Mouse (Mus musculus): ENCODE results near the gene Tsen2. TPM values are rescaled to one million over a fixed set of nuclear protein-coding genes. Genes with fewer than 3 reads are reported as not detected.

Tsen2 gene
- polyA plus RNA-seq, 1 experiment from 2014 or later, result 37.5 TPM

DNA sequence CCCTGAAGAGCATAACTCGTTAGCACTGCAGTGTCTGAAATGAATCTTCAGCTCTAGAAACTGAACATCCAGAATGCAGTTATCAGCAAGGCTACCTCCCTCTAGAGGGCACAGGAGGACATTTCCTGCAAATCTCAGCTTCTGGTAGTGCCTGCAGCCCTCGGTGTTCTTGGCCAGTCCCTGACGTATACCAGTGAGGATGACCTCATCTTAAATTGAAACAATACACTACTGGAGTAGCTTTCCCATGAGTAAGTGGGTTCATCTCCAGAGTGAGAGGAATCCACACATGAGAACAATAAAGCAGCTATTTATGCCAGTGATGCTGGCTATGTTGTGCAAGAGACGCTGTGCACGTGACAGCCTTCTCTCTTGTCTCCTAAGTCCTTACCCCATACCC is 11.0 kb downstream of the Tsen2 start:
- 88% methylated on average over 5 of the region's 5 CpGs for WGBS
- Histone ChIP-seq H3K4me3 (no peak overlapping the region), H3K4me1 (no peaks in the 10 kb centered on the region), H3K27ac (replicated peaks) (no peak overlapping the region), H3K9me3 (replicated peaks) (no peaks in the 10 kb centered on the region), H3K27me3 (ENCODE audit: low read depth, poor library complexity, severe bottlenecking) (no peaks in the 10 kb centered on the region), H3K36me3 (peaks cover 89% of the 10 kb centered on the region)
- DNase-seq (ENCODE audit: low spot score), result no peak

DNA sequence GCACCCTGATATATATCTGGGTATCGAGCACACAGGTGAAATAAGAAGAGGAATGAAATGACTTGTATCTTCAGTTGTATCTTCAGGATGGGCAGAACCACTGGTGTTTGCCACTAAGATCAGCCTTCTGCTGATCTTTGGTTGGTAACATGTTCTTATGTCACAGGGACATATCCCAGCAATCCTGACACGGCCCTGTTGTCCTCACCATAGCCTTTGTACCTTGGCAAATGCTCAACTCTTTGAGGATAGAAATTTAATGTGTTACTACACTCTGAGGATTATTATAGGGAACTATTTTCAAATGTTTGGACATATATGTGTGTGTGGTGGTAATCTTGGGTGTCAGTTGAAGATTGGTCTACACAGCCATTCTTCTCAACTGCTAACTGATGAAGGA is 13.7 kb downstream of the Tsen2 start:
- H3K36me3 ChIP-seq, result peaks cover 92% of the 10 kb centered on the region
- whole genome bisulfite sequencing, result 95% methylated on average over 2 of the region's 2 CpGs
- no peak for DNase-seq (ENCODE audit: low spot score)
- H3K9me3 ChIP-seq (replicated peaks), result no peaks in the 10 kb centered on the region
- no peak overlapping the region for H3K27ac ChIP-seq (replicated peaks)
- H3K27me3 ChIP-seq (ENCODE audit: low read depth, poor library complexity, severe bottlenecking), result no peaks in the 10 kb centered on the region
- H3K4me1 ChIP-seq, result no peaks in the 10 kb centered on the region
- H3K4me3 ChIP-seq, result no peak overlapping the region

DNA sequence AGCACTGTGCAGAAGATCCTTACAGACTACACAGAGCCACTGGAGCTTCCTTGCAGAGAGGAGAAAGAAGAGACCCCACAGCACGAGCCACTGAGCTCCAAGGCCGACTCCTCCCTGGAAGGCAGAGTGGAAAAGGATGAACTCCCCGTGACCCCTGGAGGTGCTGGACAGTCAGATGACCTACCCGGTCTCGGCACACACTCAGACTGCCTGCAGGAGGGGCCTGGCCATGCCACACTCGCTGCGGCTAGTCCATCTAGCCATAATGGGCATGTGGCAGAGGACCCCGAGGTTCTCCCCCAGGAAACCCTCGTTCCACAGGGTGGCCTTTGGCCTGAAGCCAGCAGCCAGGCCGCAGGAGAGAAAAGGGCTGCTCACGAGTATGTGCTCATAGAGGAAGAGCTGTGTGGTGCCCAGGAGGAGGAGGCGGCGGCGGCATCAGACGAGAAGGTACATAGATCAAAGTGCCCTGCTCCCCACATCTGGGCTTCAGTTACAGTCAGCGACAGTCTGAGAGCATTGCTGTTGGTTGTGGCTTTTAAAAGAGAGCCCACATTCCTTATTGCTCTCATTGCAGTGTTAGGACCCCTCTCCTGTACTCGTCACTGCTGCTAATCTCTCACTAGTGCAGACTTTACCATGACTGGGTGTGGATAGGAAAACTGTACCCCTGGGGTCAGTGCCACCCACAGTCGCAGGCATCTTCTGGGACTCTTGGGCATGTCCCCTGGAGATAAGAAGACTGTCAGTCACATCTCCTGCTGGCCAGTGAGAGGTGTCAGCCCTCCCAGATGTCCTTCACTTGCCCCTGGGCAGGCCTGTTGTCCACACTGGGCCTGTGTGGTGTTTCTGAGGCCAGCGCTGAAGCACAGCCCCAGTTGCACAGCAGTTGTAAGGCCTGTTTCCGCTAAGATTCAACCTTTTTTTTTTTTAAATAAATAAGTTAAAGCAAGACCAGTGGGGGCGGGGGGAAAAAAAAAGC is 15.5 kb downstream of the Tsen2 start:
- 91% methylated on average over 21 of the region's 21 CpGs for WGBS
- H3K27me3 ChIP-seq (ENCODE audit: low read depth, poor library complexity, severe bottlenecking), result no peaks in the 10 kb centered on the region
- H3K36me3 ChIP-seq, result peaks cover 90% of the 10 kb centered on the region
- H3K27ac ChIP-seq (replicated peaks), result no peak overlapping the region
- no peaks in the 10 kb centered on the region for H3K9me3 ChIP-seq (replicated peaks)
- H3K4me1 ChIP-seq, result no peaks in the 10 kb centered on the region
- no peak for DNase-seq (ENCODE audit: low spot score)
- no peak overlapping the region for H3K4me3 ChIP-seq

DNA sequence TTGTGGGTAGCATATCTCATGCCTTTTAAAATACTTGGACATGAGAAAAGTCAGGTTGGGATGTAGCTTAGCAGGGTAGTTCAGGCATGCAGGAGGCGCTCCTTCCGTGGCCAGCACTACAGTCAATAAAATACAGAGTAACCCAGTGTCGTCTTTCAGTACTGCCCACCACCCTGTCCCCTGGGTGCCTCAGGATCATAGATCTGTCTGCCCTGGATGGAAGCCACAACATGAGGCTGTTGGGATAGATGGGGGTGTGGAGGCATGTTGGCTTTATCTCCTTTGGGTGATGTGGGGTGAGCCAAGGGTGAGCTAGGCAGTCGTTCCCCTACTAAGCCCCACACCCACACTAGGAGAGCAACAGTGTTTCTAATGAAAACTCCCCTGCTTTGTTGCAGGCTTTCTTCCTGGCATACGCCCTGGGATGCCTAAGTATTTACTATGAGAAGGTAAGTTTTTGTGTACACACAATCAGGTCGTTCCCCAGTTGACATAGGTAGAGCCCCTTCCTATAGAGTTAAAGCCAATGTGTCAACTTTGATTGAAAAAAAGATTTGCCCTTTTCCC is 21.1 kb downstream of the Tsen2 start:
- Histone ChIP-seq H3K4me1 (no peaks in the 10 kb centered on the region), H3K4me3 (no peak overlapping the region), H3K27me3 (ENCODE audit: low read depth, poor library complexity, severe bottlenecking) (no peaks in the 10 kb centered on the region), H3K27ac (replicated peaks) (no peak overlapping the region), H3K36me3 (peaks cover 97% of the 10 kb centered on the region), H3K9me3 (replicated peaks) (no peaks in the 10 kb centered on the region)
- 92% methylated on average over 6 of the region's 6 CpGs for WGBS
- no peak for DNase-seq (ENCODE audit: low spot score)

DNA sequence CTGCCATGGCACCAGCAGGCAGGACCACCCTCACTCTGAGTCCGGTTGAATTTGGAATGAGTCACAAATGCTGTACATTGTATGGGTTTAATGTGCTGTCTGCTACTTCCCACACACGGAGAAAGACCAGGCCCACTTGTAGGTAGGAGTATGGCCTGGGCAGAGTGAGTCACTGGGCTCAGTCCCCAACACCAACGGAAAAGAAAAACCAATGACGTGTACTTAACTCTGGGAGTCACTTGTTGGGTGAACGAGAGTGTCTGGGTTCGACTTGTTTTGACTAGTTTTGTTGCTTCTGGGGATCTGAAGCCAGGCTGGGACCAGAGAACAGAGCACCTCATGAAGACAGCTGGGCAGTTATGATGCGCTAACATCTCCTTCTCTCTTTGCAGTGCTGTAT is 29.7 kb downstream of the Tsen2 start:
- Histone ChIP-seq H3K27ac (replicated peaks) (no peak overlapping the region), H3K4me3 (no peak overlapping the region), H3K9me3 (replicated peaks) (no peaks in the 10 kb centered on the region), H3K27me3 (ENCODE audit: low read depth, poor library complexity, severe bottlenecking) (no peaks in the 10 kb centered on the region), H3K4me1 (no peaks in the 10 kb centered on the region), H3K36me3 (peaks cover 90% of the 10 kb centered on the region)
- no peak for DNase-seq (ENCODE audit: low spot score)
- 91% methylated on average over 7 of the region's 7 CpGs for WGBS

DNA sequence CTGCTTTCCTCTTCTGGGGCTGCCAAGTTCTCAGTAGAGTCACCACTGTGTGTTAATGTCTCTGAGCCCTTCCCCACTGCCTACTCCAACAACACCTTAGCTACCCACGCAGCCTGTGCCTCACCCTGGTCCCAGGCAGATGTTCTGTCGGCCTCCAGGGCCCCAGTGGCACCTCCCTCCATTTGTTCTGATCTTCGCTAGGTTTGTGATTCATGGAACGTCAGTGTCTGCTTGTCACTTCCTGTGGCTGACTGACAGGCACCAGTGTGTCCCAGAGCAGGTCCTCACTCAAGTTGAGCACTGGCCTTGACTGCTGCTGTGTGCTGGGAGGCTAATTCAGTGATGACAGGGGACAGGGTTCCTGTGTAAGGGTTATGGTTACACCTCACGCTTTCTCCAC is 32.9 kb downstream of the Tsen2 start:
- H3K36me3 ChIP-seq, result peaks cover 80% of the 10 kb centered on the region
- H3K9me3 ChIP-seq (replicated peaks), result no peaks in the 10 kb centered on the region
- H3K4me1 ChIP-seq, result no peaks in the 10 kb centered on the region
- 91% methylated on average over 5 of the region's 5 CpGs for WGBS
- H3K4me3 ChIP-seq, result no peak overlapping the region
- no peaks in the 10 kb centered on the region for H3K27me3 ChIP-seq (ENCODE audit: low read depth, poor library complexity, severe bottlenecking)
- no peak overlapping the region for H3K27ac ChIP-seq (replicated peaks)
- DNase-seq (ENCODE audit: low spot score), result no peak

DNA sequence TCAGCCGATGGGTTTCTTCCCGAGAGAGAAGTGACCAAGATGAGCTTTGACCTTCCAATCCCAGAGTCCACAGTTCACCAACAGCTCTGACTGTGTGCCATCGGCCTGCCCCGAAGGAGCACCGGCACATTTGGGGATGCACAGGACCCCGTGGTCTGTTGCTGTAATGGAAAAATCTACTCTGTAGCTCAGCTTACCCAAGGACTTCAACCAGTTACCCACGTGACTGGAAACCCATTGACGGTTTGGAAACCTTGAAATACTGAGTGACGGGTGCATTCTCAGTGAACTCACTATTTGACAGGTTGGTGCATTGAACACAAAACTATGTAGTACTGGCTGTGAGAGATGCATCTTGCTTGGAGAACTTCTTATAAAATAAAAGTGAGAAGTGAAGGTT is 33.5 kb downstream of the Tsen2 start:
- Histone ChIP-seq H3K4me1 (no peaks in the 10 kb centered on the region), H3K27ac (replicated peaks) (no peak overlapping the region), H3K36me3 (peaks cover 79% of the 10 kb centered on the region), H3K4me3 (no peak overlapping the region), H3K27me3 (ENCODE audit: low read depth, poor library complexity, severe bottlenecking) (no peaks in the 10 kb centered on the region), H3K9me3 (replicated peaks) (no peaks in the 10 kb centered on the region)
- 94% methylated on average over 9 of the region's 9 CpGs for WGBS
- no peak for DNase-seq (ENCODE audit: low spot score)

DNA sequence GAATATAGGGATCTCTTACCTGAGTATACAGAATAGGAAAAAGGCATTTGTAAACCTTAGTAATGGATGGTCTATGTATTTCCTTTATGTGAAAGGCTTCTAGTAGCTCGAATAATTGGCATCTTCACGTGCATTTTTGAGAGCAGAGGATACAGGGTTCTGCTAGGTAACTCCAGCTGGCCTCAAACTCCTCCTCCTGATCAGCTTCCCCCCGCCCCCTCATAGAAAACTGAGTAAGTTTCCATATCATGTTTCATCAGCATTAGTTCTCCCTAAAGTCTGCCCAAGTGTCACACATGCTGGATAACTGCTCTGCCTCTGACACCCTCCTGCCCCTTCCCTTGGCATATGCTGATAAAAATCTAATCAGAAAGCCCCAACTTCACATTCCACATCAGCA is 36.3 kb downstream of the Tsen2 start:
- Histone ChIP-seq H3K27ac (replicated peaks) (no peak overlapping the region), H3K4me1 (no peaks in the 10 kb centered on the region), H3K4me3 (no peak overlapping the region), H3K9me3 (replicated peaks) (no peaks in the 10 kb centered on the region), H3K36me3 (peaks cover 52% of the 10 kb centered on the region), H3K27me3 (ENCODE audit: low read depth, poor library complexity, severe bottlenecking) (no peaks in the 10 kb centered on the region)
- WGBS, result 88% methylated on average over 3 of the region's 3 CpGs
- no peak for DNase-seq (ENCODE audit: low spot score)

DNA sequence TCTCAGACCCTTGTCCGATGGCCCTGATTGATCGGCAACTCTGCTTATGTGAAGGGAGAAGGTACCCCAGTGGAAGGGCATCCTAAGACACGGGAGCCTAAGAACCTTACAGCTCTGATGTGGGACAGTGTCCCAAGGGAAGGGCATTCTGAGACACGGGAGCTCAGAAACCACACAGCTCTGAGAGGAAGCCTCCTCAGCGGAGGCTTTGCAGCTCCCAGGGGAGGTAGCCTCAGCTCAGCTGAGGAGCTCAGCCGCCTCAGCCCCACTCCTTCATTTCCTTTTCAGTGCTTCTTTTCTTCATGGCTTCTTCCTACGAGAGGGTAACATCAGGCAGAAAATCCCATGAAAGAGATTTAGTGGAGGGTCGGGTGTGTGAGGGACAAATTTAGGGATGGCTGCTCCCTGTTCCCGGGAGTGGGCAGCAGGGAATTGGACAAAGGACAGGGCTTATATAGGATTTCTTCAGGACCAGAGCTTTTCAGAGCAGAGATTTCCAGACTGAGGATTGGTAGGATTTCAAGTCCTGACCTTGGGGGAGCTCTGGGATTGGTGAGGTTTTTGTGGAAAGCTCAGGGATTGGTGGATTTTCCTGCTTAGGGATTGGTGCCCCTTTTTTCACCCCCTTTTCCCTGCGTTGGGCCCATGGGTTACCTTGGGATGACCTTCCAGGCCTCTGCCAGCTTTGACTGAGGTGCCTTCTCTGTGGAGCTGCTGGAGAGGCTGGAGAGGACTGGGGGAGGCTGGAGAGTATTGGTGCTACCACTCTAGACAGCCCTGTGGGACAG is 38.1 kb downstream of the Tsen2 start:
- DNase-seq (ENCODE audit: low spot score), result no peak
- no peaks in the 10 kb centered on the region for H3K4me1 ChIP-seq

DNA sequence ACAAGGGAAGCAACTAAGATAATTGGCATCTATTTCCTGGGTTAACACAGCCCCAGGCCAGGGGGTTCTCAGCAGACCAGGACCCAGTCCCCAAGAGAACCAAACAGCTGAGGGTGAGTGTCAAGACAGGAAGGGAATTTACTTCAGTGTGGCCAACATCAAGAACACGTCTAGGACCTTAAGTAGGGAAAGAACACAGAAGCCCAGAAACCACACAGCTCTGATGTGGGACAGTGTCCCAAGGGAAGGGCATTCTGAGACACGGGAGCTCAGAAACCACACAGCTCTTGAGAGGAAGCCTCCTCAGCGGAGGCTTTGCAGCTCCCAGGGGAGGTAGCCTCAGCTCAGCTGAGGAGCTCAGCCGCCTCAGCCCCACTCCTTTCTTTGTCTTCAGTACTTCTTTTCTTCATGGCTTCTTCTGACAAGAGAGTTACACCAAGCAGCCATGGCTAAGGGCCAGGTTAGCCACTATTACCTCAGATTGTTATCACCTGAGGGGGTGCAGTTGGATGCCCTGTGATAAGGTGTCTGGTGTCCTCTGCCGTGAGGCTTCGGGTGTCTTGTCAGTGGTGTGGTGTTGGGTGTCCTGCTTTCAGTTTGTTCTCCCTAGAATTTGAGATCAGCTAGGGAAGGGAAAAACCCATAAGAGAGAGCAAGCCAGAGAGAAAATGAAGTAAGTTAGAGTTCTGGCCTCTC is 39.1 kb downstream of the Tsen2 start:
- peaks cover 25% of the 10 kb centered on the region for H3K36me3 ChIP-seq
- no peak overlapping the region for H3K27ac ChIP-seq (replicated peaks)
- WGBS, result 82% methylated on average over 6 of the region's 6 CpGs
- no peaks in the 10 kb centered on the region for H3K4me1 ChIP-seq
- no peaks in the 10 kb centered on the region for H3K9me3 ChIP-seq (replicated peaks)
- H3K4me3 ChIP-seq, result no peak overlapping the region
- DNase-seq (ENCODE audit: low spot score), result no peak
- H3K27me3 ChIP-seq (ENCODE audit: low read depth, poor library complexity, severe bottlenecking), result no peaks in the 10 kb centered on the region

More for the DNA sequence above, 38.1 kb downstream of the Tsen2 start:
- 77% methylated on average over 10 of the region's 10 CpGs for WGBS
- Histone ChIP-seq H3K4me3 (no peak overlapping the region), H3K27me3 (ENCODE audit: low read depth, poor library complexity, severe bottlenecking) (no peaks in the 10 kb centered on the region), H3K27ac (replicated peaks) (no peak overlapping the region), H3K36me3 (peaks cover 35% of the 10 kb centered on the region), H3K9me3 (replicated peaks) (no peaks in the 10 kb centered on the region)

DNA sequence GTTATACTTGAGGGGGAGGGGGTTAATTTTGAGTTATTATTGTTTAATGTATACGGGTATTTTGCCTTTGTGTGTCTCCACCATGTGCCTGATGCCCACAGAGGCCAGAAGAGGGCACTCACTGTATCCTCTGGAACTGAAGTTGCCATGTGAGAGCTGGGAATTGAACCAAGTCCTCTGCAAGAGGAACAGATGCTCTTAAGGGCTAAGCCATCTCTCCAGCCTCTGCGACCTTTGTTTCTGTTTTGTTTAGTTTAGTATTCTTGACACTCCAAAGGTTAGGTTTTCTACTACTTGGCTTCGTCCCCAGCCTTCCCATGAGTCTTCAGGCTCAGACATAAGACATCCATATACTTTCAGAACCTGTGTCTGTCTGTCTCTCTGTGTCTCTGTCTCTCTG is 39.7 kb downstream of the Tsen2 start:
- H3K36me3 ChIP-seq, result peaks cover 19% of the 10 kb centered on the region
- H3K27ac ChIP-seq (replicated peaks), result no peak overlapping the region
- 89% methylated on average over 3 of the region's 3 CpGs for WGBS
- no peaks in the 10 kb centered on the region for H3K27me3 ChIP-seq (ENCODE audit: low read depth, poor library complexity, severe bottlenecking)
- H3K9me3 ChIP-seq (replicated peaks), result no peaks in the 10 kb centered on the region
- no peak overlapping the region for H3K4me3 ChIP-seq
- DNase-seq (ENCODE audit: low spot score), result no peak
- H3K4me1 ChIP-seq, result no peaks in the 10 kb centered on the region

DNA sequence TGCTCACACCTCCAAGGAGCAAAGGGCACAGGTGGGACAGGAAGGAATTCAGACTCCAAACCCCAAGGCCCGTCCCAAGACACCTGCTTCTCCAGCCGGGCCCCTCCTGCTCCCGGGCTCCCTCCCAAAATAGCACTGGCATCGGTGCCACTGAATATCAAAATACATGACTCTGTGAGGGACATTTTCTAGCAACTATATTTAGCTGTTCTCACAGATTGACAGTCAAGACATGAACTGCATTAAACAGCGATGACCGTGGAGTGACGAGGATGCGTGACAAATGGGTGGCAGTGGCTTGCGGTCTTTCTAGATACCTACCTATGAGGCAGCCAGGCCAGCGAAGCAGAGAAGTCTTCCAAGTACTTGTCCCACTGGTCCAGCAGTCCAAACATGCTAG is 41.9 kb downstream of the Tsen2 start:
- Histone ChIP-seq H3K9me3 (replicated peaks) (no peaks in the 10 kb centered on the region), H3K36me3 (peaks cover 1% of the 10 kb centered on the region; the same call in 1 of the 2 replicates), H3K27me3 (ENCODE audit: low read depth, poor library complexity, severe bottlenecking) (no peaks in the 10 kb centered on the region), H3K27ac (replicated peaks) (no peak overlapping the region), H3K4me3 (no peak overlapping the region), H3K4me1 (no peaks in the 10 kb centered on the region)
- no peak for DNase-seq (ENCODE audit: low spot score)
- WGBS, result 92% methylated on average over 10 of the region's 10 CpGs
